Mouse (Mus musculus) c-Kit-positive CD71-negative TER-119-negative erythroid progenitor cells, embryonic 14.5 days (primary cell): ENCODE measurements around the gene Itih5.

ENCODE experiments used
- DNase-seq: peaks from one replicate; pipeline ENCODE4 v3.0.0-alpha.2; 2013; ENCODE audit warnings: low read depth

Itih5 gene

GRCm38 (mm10) chr2:10153201-10154075, at the start of gene Itih5:
Itih5 (plus strand) TSS chr2:10153571.
- DNase-seq = peak; percentile 57

- no peak for DNase-seq
Observed at GRCm38 (mm10) chr2:10108535-10109189, 44.7 kb upstream of the Itih5 start.

- DNase-seq = no peak
Observed at GRCm38 (mm10) chr2:10118751-10119150, 34.6 kb upstream of the Itih5 start.

- no peak for DNase-seq
Observed at GRCm38 (mm10) chr2:10119276-10119675, 34.1 kb upstream of the Itih5 start.

GRCm38 (mm10) chr2:10121826-10122225, 31.5 kb upstream of the Itih5 start:
- DNase-seq = no peak

- DNase-seq = no peak
Observed at GRCm38 (mm10) chr2:10126122-10126521, 27.2 kb upstream of the Itih5 start.

GRCm38 (mm10) chr2:10127471-10127870, 25.9 kb upstream of the Itih5 start:
- no peak for DNase-seq

GRCm38 (mm10) chr2:10128571-10128970, 24.8 kb upstream of the Itih5 start:
- no peak for DNase-seq

GRCm38 (mm10) chr2:10130341-10130990, 22.9 kb upstream of the Itih5 start:
- no peak for DNase-seq

GRCm38 (mm10) chr2:10131296-10131695, 22.1 kb upstream of the Itih5 start, which contains the start of gene Itih2:
Itih2 (minus strand) TSS chr2:10131396.
- no peak for DNase-seq

- no peak for DNase-seq
Observed at GRCm38 (mm10) chr2:10132128-10132527, 21.2 kb upstream of the Itih5 start.

GRCm38 (mm10) chr2:10133941-10134340, 19.4 kb upstream of the Itih5 start:
- DNase-seq = no peak

GRCm38 (mm10) chr2:10137320-10137719, 16.1 kb upstream of the Itih5 start:
- DNase-seq = peak; percentile 5

- no peak for DNase-seq
Observed at GRCm38 (mm10) chr2:10140456-10140855, 12.9 kb upstream of the Itih5 start.

- peak; percentile 85 for DNase-seq
Observed at GRCm38 (mm10) chr2:10142472-10143454, 10.6 kb upstream of the Itih5 start.

- DNase-seq = no peak
Observed at GRCm38 (mm10) chr2:10145514-10145913, 7.9 kb upstream of the Itih5 start.

GRCm38 (mm10) chr2:10147176-10147575, 6.2 kb upstream of the Itih5 start:
- no peak for DNase-seq

- no peak for DNase-seq
Observed at GRCm38 (mm10) chr2:10152590-10152989, 781 bp upstream of the Itih5 start.

GRCm38 (mm10) chr2:10157184-10157583, 3.8 kb downstream of the Itih5 start:
- DNase-seq = no peak

- no peak for DNase-seq
Observed at GRCm38 (mm10) chr2:10162011-10162410, 8.6 kb downstream of the Itih5 start.

GRCm38 (mm10) chr2:10166635-10167034, 13.3 kb downstream of the Itih5 start:
- no peak for DNase-seq

- DNase-seq = no peak
Observed at GRCm38 (mm10) chr2:10167283-10167682, 13.9 kb downstream of the Itih5 start.
